12 mouse cellular contexts compared by ENCODE assay signal in the genomic region with DNA sequence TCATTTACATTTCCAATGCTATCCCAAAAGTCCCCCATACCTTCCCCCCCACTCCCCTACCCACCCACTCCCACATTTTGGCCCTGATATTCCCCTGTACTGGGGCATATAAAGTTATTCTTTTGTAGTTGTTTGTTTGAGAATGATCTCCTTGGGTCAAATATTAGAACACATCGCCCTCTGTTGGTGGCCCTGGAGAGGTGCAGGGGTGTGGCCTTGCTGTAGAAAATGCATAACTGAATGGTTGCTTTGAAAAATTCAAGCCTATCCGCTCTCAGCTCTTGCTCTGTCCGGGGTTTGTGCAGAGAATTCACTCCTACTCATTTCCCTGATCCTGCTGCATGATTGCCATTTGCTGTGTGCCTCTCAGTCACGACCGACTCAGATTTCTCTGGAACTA.
A peak's percentile ranks its signal among the peaks of the same experiment; 100 is the strongest.
DNase-seq lines count a peak whose midpoint lies in the region; ATAC-seq and TF ChIP-seq lines count a peak whose summit lies in the region.
"Had no signal": no experiment of that assay in that cellular context is flagged by ENCODE, and none has a peak within 500 bp of the region (broad histone marks: within the 10 kb centered on the region; RNA-seq: fewer than 3 reads in every experiment).

No protein-coding gene starts in this region.

- in situ Hi-C loops in Patski (cut with MboI; ENCODE audit: low pct_unique_long_range_greater_than_20kb), result no loop called here

- ATAC-seq in Patski, result no peak
- ATAC-seq: midbrain, embryonic 13.5 days had no signal

- peak; percentile 45 for TF ChIP-seq CTCF in Patski (IDR thresholded peaks at IDR 0.05)

- POLR2A ChIA-PET in Patski (lab: Charles Lee), result no interaction called here

- H3K27me3 ChIP-seq in Patski, result no peaks in the 10 kb centered on the region
- H3K27me3 ChIP-seq: forebrain, embryonic 12.5 days; limb, embryonic 15.5 days; midbrain, embryonic 13.5 days had no signal

- CTCF ChIA-PET in Patski (lab: Charles Lee), result no interaction called here

- DNase-seq in cerebellum, adult 11 months, result peak; percentile 1
- no peak for DNase-seq in cerebellum, postnatal 25 days
- DNase-seq in layer of hippocampus, adult 11-12 months (ENCODE audit: low spot score), result peak; percentile 8
- no peak for DNase-seq in layer of hippocampus, adult 9-11 months
- DNase-seq in Patski (ENCODE audit: low read depth, low spot score), result no peak
- DNase-seq in forelimb bud, embryonic 11.5 days (ENCODE audit: low read depth, low spot score), result peak; percentile 2
- DNase-seq in heart, adult 18-20 months, result no peak
- no peak for DNase-seq in thymus, postnatal 36 days
- DNase-seq: kidney, adult 11 months had no signal

Comparison
In these comparisons a context has a peak if more than half of its experiments do, and no peak if none do; other contexts are left out.
1. DNase-seq: peak in cerebellum, adult 11 months (single experiment), layer of hippocampus, adult 11-12 months (single experiment) and forelimb bud, embryonic 11.5 days (single experiment); none in cerebellum, postnatal 25 days (0 of 2), layer of hippocampus, adult 9-11 months (single experiment), Patski (single experiment), heart, adult 18-20 months (0 of 2) and thymus, postnatal 36 days (0 of 2).